ENCODE assay signal across 12 mouse cellular contexts in the genomic region with DNA sequence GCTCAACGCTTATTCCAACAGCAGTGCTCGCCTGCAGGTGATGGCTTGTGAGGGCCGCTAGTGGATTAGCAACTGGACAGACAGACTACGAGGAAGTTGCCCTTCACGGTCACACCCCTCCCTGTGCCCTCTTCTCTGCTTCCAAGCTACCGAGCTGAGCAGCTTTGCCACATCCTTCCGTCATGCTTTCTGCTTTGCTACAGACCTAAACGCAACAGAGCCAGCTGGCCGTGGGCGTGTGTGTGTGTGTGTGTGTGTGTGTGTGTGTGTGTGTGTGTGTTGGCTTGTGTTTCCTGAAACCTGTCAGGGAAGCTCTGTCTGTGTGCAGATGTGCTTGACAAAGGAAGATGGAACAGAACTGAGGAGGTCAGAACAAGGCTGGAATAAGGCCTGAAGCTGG. TPM values are rescaled to one million over a fixed set of nuclear protein-coding genes. Genes with fewer than 3 reads are reported as not detected.
DNase-seq lines count a peak whose midpoint lies in the region; ATAC-seq and TF ChIP-seq lines count a peak whose summit lies in the region.
"Had no signal": no experiment of that assay in that cellular context is flagged by ENCODE, and none has a peak within 500 bp of the region (broad histone marks: within the 10 kb centered on the region; RNA-seq: fewer than 3 reads in every experiment).

No protein-coding gene starts in this region.

- no peaks in the 10 kb centered on the region for H3K4me1 ChIP-seq in liver, embryonic 11.5 days (replicated peaks; ENCODE audit: control insufficient read depth, insufficient read depth, low read length)
- peaks cover 25% of the 10 kb centered on the region for H3K4me1 ChIP-seq in thymus, adult 2 months (replicated peaks; ENCODE audit: control insufficient read depth, insufficient read depth, low read length)
- H3K4me1 ChIP-seq: embryonic facial prominence, embryonic 10.5 days; liver, embryonic 13.5 days had no signal

- WGBS in liver, embryonic 11.5 days = 78% methylated on average over 10 of the region's 10 CpGs
- WGBS in thymus, adult 2 months = 6% methylated on average over 10 of the region's 10 CpGs

- no peak overlapping the region for H3K27ac ChIP-seq in liver, embryonic 11.5 days (ENCODE audit: low read depth, low read length)
- peak overlapping the region; percentile 80 for H3K27ac ChIP-seq in thymus, adult 2 months (ENCODE audit: control insufficient read depth, insufficient read depth, low read length)
- H3K27ac ChIP-seq: embryonic facial prominence, embryonic 10.5 days; liver, embryonic 13.5 days had no signal

- peaks cover 59% of the 10 kb centered on the region for H3K36me3 ChIP-seq in liver, embryonic 11.5 days (ENCODE audit: control insufficient read depth, insufficient read depth, low read length)
- H3K36me3 ChIP-seq in thymus, adult 2 months (ENCODE audit: control insufficient read depth, insufficient read depth, low read length) = peaks cover 54% of the 10 kb centered on the region

- no peak for ATAC-seq in liver, embryonic 11.5 days (replicated peaks; ENCODE audit: low FRiP score)
- ATAC-seq in hematopoietic stem cell, adult 5-6 weeks (replicated peaks in 1 of 2; ENCODE audit: insufficient read depth in 1 of 2, low FRiP score in 2 of 2, low TSS enrichment in 1 of 2, low read depth in 1 of 2, poor library complexity in 2 of 2, severe bottlenecking in 2 of 2) = peak; percentile 84 to 91
- ATAC-seq in megakaryocyte, adult 5-6 weeks (ENCODE audit: poor library complexity, severe bottlenecking) = peak; percentile 63

- H3K4me2 ChIP-seq in liver, embryonic 11.5 days = no peak overlapping the region
- H3K4me2 ChIP-seq: liver, embryonic 13.5 days had no signal

- no peak for TF ChIP-seq CTCF in thymus, adult 2 months (IDR thresholded peaks at IDR 0.05; ENCODE audit: borderline replicate concordance, control insufficient read depth, extremely low read depth, insufficient read depth, low read length, poor library complexity)

- 0 out of 2 replicates have a peak, but pooled peaks have one; percentile 41 for TF ChIP-seq POLR2A in thymus, adult 2 months (IDR thresholded peaks at IDR 0.05; ENCODE audit: control insufficient read depth, extremely low read depth, insufficient read depth, low read length, poor library complexity)

- no peak overlapping the region for H3K9ac ChIP-seq in liver, embryonic 11.5 days (ENCODE audit: low read depth, low read length)
- H3K9ac ChIP-seq: liver, embryonic 13.5 days had no signal

- DNase-seq in liver = peak; percentile 7
- DNase-seq in liver, embryonic 11.5 days (ENCODE audit: low spot score) = no peak
- peak; percentile 66 for DNase-seq in thymus, adult 2 months
- no peak for DNase-seq in cerebellum, postnatal 36 days
- DNase-seq in urinary bladder, postnatal 10 days (ENCODE audit: low spot score) = no peak
- DNase-seq in cerebellum, adult 11 months = no peak
- DNase-seq: gastrocnemius, postnatal 25 days; liver, embryonic 13.5 days had no signal

- H3K9me3 ChIP-seq in liver, embryonic 11.5 days (ENCODE audit: control insufficient read depth, low read length) = no peaks in the 10 kb centered on the region
- H3K9me3 ChIP-seq: embryonic facial prominence, embryonic 10.5 days; liver, embryonic 13.5 days had no signal

- H3K27me3 ChIP-seq in liver, embryonic 11.5 days (replicated peaks; ENCODE audit: control insufficient read depth, insufficient read depth, low read length) = no peaks in the 10 kb centered on the region
- H3K27me3 ChIP-seq in thymus, adult 2 months (ENCODE audit: control insufficient read depth, insufficient read depth, low read length) = no peaks in the 10 kb centered on the region
- H3K27me3 ChIP-seq: CH12.LX; liver, embryonic 13.5 days had no signal

- no peak overlapping the region for H3K4me3 ChIP-seq in liver, embryonic 11.5 days (ENCODE audit: low read depth, low read length)
- H3K4me3 ChIP-seq in thymus, adult 2 months (ENCODE audit: control insufficient read depth, insufficient read depth, low read length) = no peak overlapping the region
- H3K4me3 ChIP-seq: embryonic facial prominence, embryonic 10.5 days; liver, embryonic 13.5 days had no signal

RNA-seq across cellular contexts. Expression of a gene that starts 35.9 kb away (rescaled TPM):
- 0.16 and 0.19 TPM in 2 replicates for polyA plus RNA-seq in liver, embryonic 11.5 days (2014; fragmentation: Nextera tagmentation; extraction: Ambion mirVana)
- total RNA-seq in hematopoietic stem cell, adult 5-6 weeks (2017) = 0.40 and 0.94 TPM in 2 replicates
- 0.71 and 1.7 TPM in 2 replicates for total RNA-seq in megakaryocyte, adult 5-6 weeks (2015)
- total RNA-seq in megakaryocyte, adult 5-6 weeks (2017) = 0.77 and 1.5 TPM in 2 replicates
- 270 and 289 TPM in 2 replicates for polyA plus RNA-seq in thymus, adult 2 months (2012; rRNA removed)
- polyA plus RNA-seq: liver, embryonic 13.5 days had no signal

Comparison
In these comparisons a context has a peak if more than half of its experiments do, and no peak if none do; other contexts are left out.
1. DNase-seq: peak in liver (single experiment) and thymus, adult 2 months (single experiment); none in liver, embryonic 11.5 days (single experiment), cerebellum, postnatal 36 days (0 of 2), urinary bladder, postnatal 10 days (single experiment) and cerebellum, adult 11 months (single experiment).